Mouse (Mus musculus) hindbrain, embryonic 16.5 days (tissue): ENCODE results near the gene Afdn. TPM values are rescaled to one million over a fixed set of nuclear protein-coding genes. Genes with fewer than 3 reads are reported as not detected.
A peak's percentile ranks its signal among the peaks of the same experiment; 100 is the strongest.

ENCODE experiments used
- ATAC-seq: fragments of 200-750 bp; cut with Nextera tagmentation; 2 replicates; pipeline ENCODE4 v1.8.0; 2017; ENCODE audit warnings: moderate TSS enrichment, moderate library complexity
- H3K27ac ChIP-seq: fragments of 300-500 bp; sonication (generic); 2 replicates; pipeline ENCODE4 v1.5.1; 2014; ENCODE audit warnings: low read depth, mild to moderate bottlenecking, control low read depth, low read length, moderate library complexity
- H3K27me3 ChIP-seq: fragments of 300-500 bp; sonication (generic); replicated peaks from 2 replicates; pipeline ENCODE4 v1.6.1; 2014; ENCODE audit warnings: low read length; ENCODE audit not compliant: control insufficient read depth, insufficient read depth
- H3K36me3 ChIP-seq: fragments of 300-500 bp; sonication (generic); 2 replicates; pipeline ENCODE4 v1.6.1; 2014; ENCODE audit warnings: mild to moderate bottlenecking, low read length, moderate library complexity, mixed read lengths; ENCODE audit not compliant: control insufficient read depth, insufficient read depth
- H3K4me1 ChIP-seq: fragments of 300-500 bp; sonication (generic); 2 replicates; pipeline ENCODE4 v1.6.1; 2014; ENCODE audit warnings: low read depth, low read length; ENCODE audit not compliant: control insufficient read depth, insufficient read depth
- H3K4me2 ChIP-seq: fragments of 300-500 bp; sonication (generic); 2 replicates; pipeline ENCODE4 v1.6.1; 2014; ENCODE audit warnings: mild to moderate bottlenecking, low read length, control low read depth, moderate library complexity
- H3K4me3 ChIP-seq: fragments of 300-500 bp; sonication (generic); 2 replicates; pipeline ENCODE4 v1.5.1; 2014; ENCODE audit warnings: mild to moderate bottlenecking, low read length, control low read depth, moderate library complexity
- H3K9ac ChIP-seq: fragments of 300-500 bp; sonication (generic); 2 replicates; pipeline ENCODE4 v1.6.1; 2014; ENCODE audit warnings: low read depth, mild to moderate bottlenecking, control low read depth, low read length, moderate library complexity
- H3K9me3 ChIP-seq: fragments of 300-500 bp; sonication (generic); 2 replicates; pipeline ENCODE4 v1.6.1; 2014; ENCODE audit warnings: mild to moderate bottlenecking, low read length, moderate library complexity; ENCODE audit not compliant: control insufficient read depth
- WGBS: fragments of 180-500 bp; shearing (Covaris S2); extraction: QIAGEN DNeasy Blood & Tissue Kit; methylation state at CpG from one replicate; pipeline ENCODE4 v1.1.7; 2014; 5-methylcytosine and 5-hydroxymethylcytosine counted together
- polyA plus RNA-seq: library from polyadenylated mRNA; unstranded; fragments of >200 nt; fragmentation: Nextera tagmentation; extraction: Ambion mirVana; gene quantifications from 2 replicates; pipeline ENCODE4 v1.2.1, GENCODE M21; 2015

The Afdn gene
- 78.5 and 92.3 TPM in 2 replicates for polyA plus RNA-seq

GRCm38 (mm10) chr17:13759853-13760627 lies at the start of gene Afdn:
Afdn (plus strand) TSS chr17:13760539.
- H3K9ac ChIP-seq = peak within 1 kb of the TSS; percentile 97
- no peaks in the 10 kb centered on the region for H3K36me3 ChIP-seq
- H3K27ac ChIP-seq = peak within 1 kb of the TSS; percentile 96
- peak within 1 kb of the TSS; percentile 86 for H3K4me2 ChIP-seq
- under 1% methylated on average over 60 of the region's 108 CpGs for WGBS
- no peaks in the 10 kb centered on the region for H3K27me3 ChIP-seq
- peak; percentile 90 for ATAC-seq
- no peaks in the 10 kb centered on the region for H3K9me3 ChIP-seq
- peaks cover 20% of the 10 kb centered on the region for H3K4me1 ChIP-seq
- peak within 1 kb of the TSS; percentile 94 for H3K4me3 ChIP-seq

- Histone ChIP-seq H3K9ac (no peak overlapping the region), H3K27me3 (no peaks in the 10 kb centered on the region), H3K4me2 (no peak overlapping the region), H3K4me3 (no peak overlapping the region), H3K4me1 (no peaks in the 10 kb centered on the region), H3K9me3 (no peaks in the 10 kb centered on the region), H3K36me3 (no peaks in the 10 kb centered on the region), H3K27ac (no peak overlapping the region)
- WGBS = 87% methylated on average over 5 of the region's 5 CpGs
- no peak for ATAC-seq
Observed at GRCm38 (mm10) chr17:13711173-13711572, 49.2 kb upstream of the Afdn start.

GRCm38 (mm10) chr17:13712116-13712515 lies 48.2 kb upstream of the Afdn start:
- H3K4me1 ChIP-seq = no peaks in the 10 kb centered on the region
- WGBS = 81% methylated on average over 6 of the region's 6 CpGs
- no peaks in the 10 kb centered on the region for H3K9me3 ChIP-seq
- no peak overlapping the region for H3K4me3 ChIP-seq
- H3K9ac ChIP-seq = no peak overlapping the region
- H3K27me3 ChIP-seq = no peaks in the 10 kb centered on the region
- no peak overlapping the region for H3K27ac ChIP-seq
- H3K4me2 ChIP-seq = no peak overlapping the region
- no peaks in the 10 kb centered on the region for H3K36me3 ChIP-seq
- ATAC-seq = 0 out of 2 replicates have a peak, but pooled peaks have one; percentile 16

- H3K4me3 ChIP-seq = no peak overlapping the region
- no peak overlapping the region for H3K27ac ChIP-seq
- ATAC-seq = no peak
- no peaks in the 10 kb centered on the region for H3K36me3 ChIP-seq
- H3K9ac ChIP-seq = no peak overlapping the region
- H3K4me2 ChIP-seq = no peak overlapping the region
- no peaks in the 10 kb centered on the region for H3K27me3 ChIP-seq
- WGBS = 89% methylated on average over 3 of the region's 3 CpGs
- H3K9me3 ChIP-seq = no peaks in the 10 kb centered on the region
- H3K4me1 ChIP-seq = no peaks in the 10 kb centered on the region
Observed at GRCm38 (mm10) chr17:13712518-13712917, 47.8 kb upstream of the Afdn start.

- Histone ChIP-seq H3K4me3 (no peak overlapping the region), H3K4me1 (no peaks in the 10 kb centered on the region), H3K27ac (no peak overlapping the region), H3K4me2 (no peak overlapping the region), H3K27me3 (no peaks in the 10 kb centered on the region), H3K36me3 (no peaks in the 10 kb centered on the region), H3K9me3 (no peaks in the 10 kb centered on the region), H3K9ac (no peak overlapping the region)
- ATAC-seq = no peak
- WGBS = 95% methylated on average over 4 of the region's 4 CpGs
Observed at GRCm38 (mm10) chr17:13714128-13714527, 46.2 kb upstream of the Afdn start.

- Histone ChIP-seq H3K4me1 (no peaks in the 10 kb centered on the region), H3K9me3 (no peaks in the 10 kb centered on the region), H3K27me3 (no peaks in the 10 kb centered on the region), H3K27ac (no peak overlapping the region), H3K9ac (no peak overlapping the region), H3K4me2 (no peak overlapping the region), H3K4me3 (no peak overlapping the region), H3K36me3 (no peaks in the 10 kb centered on the region)
- 59% methylated on average over 4 of the region's 4 CpGs for WGBS
- ATAC-seq = no peak
Observed at GRCm38 (mm10) chr17:13714654-13715053, 45.7 kb upstream of the Afdn start.

- ATAC-seq = peak; percentile 21; the same call in 1 of the 2 replicates
- no peak overlapping the region for H3K27ac ChIP-seq
Observed at GRCm38 (mm10) chr17:13715511-13715910, 44.8 kb upstream of the Afdn start.

GRCm38 (mm10) chr17:13716336-13716735 lies 44.0 kb upstream of the Afdn start:
- no peak overlapping the region for H3K4me2 ChIP-seq
- no peaks in the 10 kb centered on the region for H3K4me1 ChIP-seq
- 93% methylated on average over 6 of the region's 6 CpGs for WGBS
- no peaks in the 10 kb centered on the region for H3K9me3 ChIP-seq
- H3K36me3 ChIP-seq = no peaks in the 10 kb centered on the region
- no peak overlapping the region for H3K9ac ChIP-seq
- H3K27me3 ChIP-seq = no peaks in the 10 kb centered on the region
- no peak for ATAC-seq
- H3K27ac ChIP-seq = no peak overlapping the region
- H3K4me3 ChIP-seq = no peak overlapping the region

More at GRCm38 (mm10) chr17:13715511-13715910, 44.8 kb upstream of the Afdn start:
- Histone ChIP-seq H3K27me3 (no peaks in the 10 kb centered on the region), H3K36me3 (no peaks in the 10 kb centered on the region), H3K9ac (no peak overlapping the region), H3K9me3 (no peaks in the 10 kb centered on the region), H3K4me2 (no peak overlapping the region), H3K4me1 (no peaks in the 10 kb centered on the region), H3K4me3 (no peak overlapping the region)
- 81% methylated on average over 9 of the region's 9 CpGs for WGBS

- Histone ChIP-seq H3K4me3 (no peak overlapping the region), H3K4me2 (no peak overlapping the region), H3K4me1 (no peaks in the 10 kb centered on the region), H3K9ac (no peak overlapping the region), H3K9me3 (no peaks in the 10 kb centered on the region), H3K36me3 (no peaks in the 10 kb centered on the region), H3K27ac (no peak overlapping the region), H3K27me3 (no peaks in the 10 kb centered on the region)
- WGBS = 79% methylated on average over 11 of the region's 11 CpGs
- ATAC-seq = no peak
Observed at GRCm38 (mm10) chr17:13717428-13717827, 42.9 kb upstream of the Afdn start.
